Mouse (Mus musculus): Measurements from ENCODE around the gene Slc36a2. TPM values are rescaled to one million over a fixed set of nuclear protein-coding genes. Genes with fewer than 3 reads are reported as not detected.

The Slc36a2 gene
- 0.09 and 0.85 TPM in 2 replicates for polyA plus RNA-seq (2012; rRNA removed)

GRCm38 (mm10) chr11:55184733-55185291 is at the start of gene Slc36a2:
Gene Slc36a2 (minus strand): TSS chr11:55185077.
- TF ChIP-seq POLR2A (IDR thresholded peaks at IDR 0.05; ENCODE audit: borderline replicate concordance, extremely low read depth, insufficient read depth, insufficient read length, poor library complexity, severe bottlenecking) (no peak), CTCF (IDR thresholded peaks at IDR 0.05; ENCODE audit: borderline replicate concordance, extremely low read depth, insufficient read depth, insufficient read length) (no peak)
- DNase-seq (ENCODE audit: low read depth): no peak

GRCm38 (mm10) chr11:55234288-55234687 is 49.4 kb upstream of the Slc36a2 start:
- no peak for DNase-seq (ENCODE audit: low read depth)
- TF ChIP-seq CTCF (IDR thresholded peaks at IDR 0.05; ENCODE audit: borderline replicate concordance, extremely low read depth, insufficient read depth, insufficient read length) (no peak), POLR2A (IDR thresholded peaks at IDR 0.05; ENCODE audit: borderline replicate concordance, extremely low read depth, insufficient read depth, insufficient read length, poor library complexity, severe bottlenecking) (no peak)

GRCm38 (mm10) chr11:55231034-55231433 is 46.2 kb upstream of the Slc36a2 start:
- TF ChIP-seq CTCF (IDR thresholded peaks at IDR 0.05; ENCODE audit: borderline replicate concordance, extremely low read depth, insufficient read depth, insufficient read length) (no peak), POLR2A (IDR thresholded peaks at IDR 0.05; ENCODE audit: borderline replicate concordance, extremely low read depth, insufficient read depth, insufficient read length, poor library complexity, severe bottlenecking) (no peak)
- no peak for DNase-seq (ENCODE audit: low read depth)

- DNase-seq (ENCODE audit: low read depth): no peak
- TF ChIP-seq POLR2A (IDR thresholded peaks at IDR 0.05; ENCODE audit: borderline replicate concordance, extremely low read depth, insufficient read depth, insufficient read length, poor library complexity, severe bottlenecking) (no peak), CTCF (IDR thresholded peaks at IDR 0.05; ENCODE audit: borderline replicate concordance, extremely low read depth, insufficient read depth, insufficient read length) (no peak)
Measured at GRCm38 (mm10) chr11:55221306-55221705, 36.4 kb upstream of the Slc36a2 start.

- DNase-seq (ENCODE audit: low read depth): no peak
- TF ChIP-seq CTCF (IDR thresholded peaks at IDR 0.05; ENCODE audit: borderline replicate concordance, extremely low read depth, insufficient read depth, insufficient read length) (no peak), POLR2A (IDR thresholded peaks at IDR 0.05; ENCODE audit: borderline replicate concordance, extremely low read depth, insufficient read depth, insufficient read length, poor library complexity, severe bottlenecking) (no peak)
Measured at GRCm38 (mm10) chr11:55218473-55218872, 33.6 kb upstream of the Slc36a2 start.

- no peak for DNase-seq (ENCODE audit: low read depth)
- no peak for TF ChIP-seq POLR2A (IDR thresholded peaks at IDR 0.05; ENCODE audit: borderline replicate concordance, extremely low read depth, insufficient read depth, insufficient read length, poor library complexity, severe bottlenecking)
- TF ChIP-seq CTCF (IDR thresholded peaks at IDR 0.05; ENCODE audit: borderline replicate concordance, extremely low read depth, insufficient read depth, insufficient read length): no peak
Measured at GRCm38 (mm10) chr11:55217880-55218279, 33.0 kb upstream of the Slc36a2 start.

GRCm38 (mm10) chr11:55217418-55217817 is 32.5 kb upstream of the Slc36a2 start:
- DNase-seq (ENCODE audit: low read depth): no peak
- TF ChIP-seq POLR2A (IDR thresholded peaks at IDR 0.05; ENCODE audit: borderline replicate concordance, extremely low read depth, insufficient read depth, insufficient read length, poor library complexity, severe bottlenecking) (no peak), CTCF (IDR thresholded peaks at IDR 0.05; ENCODE audit: borderline replicate concordance, extremely low read depth, insufficient read depth, insufficient read length) (no peak)

GRCm38 (mm10) chr11:55216830-55217229 is 32.0 kb upstream of the Slc36a2 start:
- TF ChIP-seq CTCF (IDR thresholded peaks at IDR 0.05; ENCODE audit: borderline replicate concordance, extremely low read depth, insufficient read depth, insufficient read length): no peak
- no peak for TF ChIP-seq POLR2A (IDR thresholded peaks at IDR 0.05; ENCODE audit: borderline replicate concordance, extremely low read depth, insufficient read depth, insufficient read length, poor library complexity, severe bottlenecking)
- DNase-seq (ENCODE audit: low read depth): no peak

GRCm38 (mm10) chr11:55216061-55216460 is 31.2 kb upstream of the Slc36a2 start:
- no peak for DNase-seq (ENCODE audit: low read depth)
- TF ChIP-seq POLR2A (IDR thresholded peaks at IDR 0.05; ENCODE audit: borderline replicate concordance, extremely low read depth, insufficient read depth, insufficient read length, poor library complexity, severe bottlenecking): no peak

GRCm38 (mm10) chr11:55214978-55215377 is 30.1 kb upstream of the Slc36a2 start:
- TF ChIP-seq POLR2A (IDR thresholded peaks at IDR 0.05; ENCODE audit: borderline replicate concordance, extremely low read depth, insufficient read depth, insufficient read length, poor library complexity, severe bottlenecking): no peak
- TF ChIP-seq CTCF (IDR thresholded peaks at IDR 0.05; ENCODE audit: borderline replicate concordance, extremely low read depth, insufficient read depth, insufficient read length): no peak

GRCm38 (mm10) chr11:55214161-55214560 is 29.3 kb upstream of the Slc36a2 start:
- DNase-seq (ENCODE audit: low read depth): peak; percentile 5
- TF ChIP-seq CTCF (IDR thresholded peaks at IDR 0.05; ENCODE audit: borderline replicate concordance, extremely low read depth, insufficient read depth, insufficient read length) (no peak), POLR2A (IDR thresholded peaks at IDR 0.05; ENCODE audit: borderline replicate concordance, extremely low read depth, insufficient read depth, insufficient read length, poor library complexity, severe bottlenecking) (no peak)

More at GRCm38 (mm10) chr11:55214978-55215377, 30.1 kb upstream of the Slc36a2 start:
- no peak for DNase-seq (ENCODE audit: low read depth)

- TF ChIP-seq POLR2A (IDR thresholded peaks at IDR 0.05; ENCODE audit: borderline replicate concordance, extremely low read depth, insufficient read depth, insufficient read length, poor library complexity, severe bottlenecking): no peak
- TF ChIP-seq CTCF (IDR thresholded peaks at IDR 0.05; ENCODE audit: borderline replicate concordance, extremely low read depth, insufficient read depth, insufficient read length): no peak
- DNase-seq (ENCODE audit: low read depth): no peak
Measured at GRCm38 (mm10) chr11:55213518-55213917, 28.6 kb upstream of the Slc36a2 start.
